Mouse (Mus musculus): Measurements from ENCODE around the gene BB287469.
"Not testable (repeated sequence)": the region's sequence is repeated elsewhere in the genome, so short reads cannot be mapped to it uniquely, and the experiment has no call there.

DNA sequence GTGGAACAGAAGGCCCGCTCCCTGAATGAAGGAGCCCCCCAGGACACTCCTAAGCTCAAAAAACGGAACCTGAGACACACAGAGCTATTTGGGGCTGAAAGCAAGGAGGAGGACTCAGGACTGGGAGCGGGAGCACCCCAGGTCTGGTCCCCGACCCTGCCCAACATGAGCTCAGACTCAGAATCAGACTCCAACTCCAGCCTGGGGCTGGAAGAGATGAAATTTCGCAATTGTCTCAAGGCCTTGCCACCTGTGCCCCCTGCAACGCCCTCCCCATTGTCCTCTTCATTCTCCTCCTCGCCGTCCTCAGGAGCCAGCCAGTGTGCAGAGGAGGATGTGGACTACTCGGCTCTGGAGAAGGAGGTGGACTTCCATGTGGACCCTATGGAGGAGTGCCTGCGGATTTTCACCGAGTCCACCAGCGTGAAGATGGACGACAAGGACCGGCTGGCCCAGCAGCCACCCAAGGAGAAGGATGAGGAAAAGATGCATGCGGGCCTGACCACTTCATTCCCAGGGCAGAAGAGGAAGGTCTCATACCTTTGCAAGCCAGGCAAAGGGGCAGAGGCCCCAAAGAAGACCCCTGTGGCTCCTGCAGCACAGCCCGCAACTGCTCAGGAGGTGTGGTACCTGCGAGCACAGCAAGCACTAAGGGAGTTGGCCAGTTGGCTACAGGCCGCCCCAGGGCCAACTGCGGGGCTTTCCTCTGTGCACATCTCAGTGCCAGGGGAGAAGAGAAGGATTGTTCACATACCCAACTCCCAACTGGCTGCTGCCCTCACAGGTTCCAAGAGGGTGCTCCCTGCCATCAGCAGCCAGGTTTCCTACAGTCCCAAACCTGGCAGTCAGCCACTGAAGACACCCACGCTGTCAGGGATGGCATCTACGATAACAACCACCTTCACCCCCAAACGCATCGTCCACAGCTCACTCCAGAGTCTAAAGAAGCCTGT lies 45.6 kb downstream of the BB287469 start:
- not testable (repeated sequence) for TF ChIP-seq CTCF (IDR thresholded peaks at IDR 0.05; ENCODE audit: borderline replicate concordance, insufficient read depth, low read length); POLR2A (IDR thresholded peaks at IDR 0.05; ENCODE audit: low read depth, low read length)

Data from embryonic fibroblast, embryonic 13.5 days (primary cell).